Mouse (Mus musculus) lung, embryonic 15.5 days (tissue): ENCODE measurements around the gene 4930438A08Rik. TPM values are rescaled to one million over a fixed set of nuclear protein-coding genes. Genes with fewer than 3 reads are reported as not detected.

Experiments used
- ATAC-seq: fragments of 200-750 bp; cut with Nextera tagmentation; 2 replicates; pipeline ENCODE4 v1.8.0; 2017; ENCODE audit warnings: moderate number of reproducible peaks, borderline replicate concordance; ENCODE audit not compliant: low FRiP score, low TSS enrichment; ENCODE audit errors: extremely low read depth
- H3K27ac ChIP-seq: fragments of 300-500 bp; sonication (generic); 2 replicates; pipeline ENCODE4 v1.5.1; 2015; ENCODE audit warnings: moderate library complexity, mild to moderate bottlenecking, inconsistent platforms
- H3K27me3 ChIP-seq: fragments of 300-500 bp; sonication (generic); 2 replicates; pipeline ENCODE4 v1.6.1; 2015; ENCODE audit warnings: inconsistent platforms
- H3K36me3 ChIP-seq: fragments of 300-500 bp; sonication (generic); 2 replicates; pipeline ENCODE4 v1.6.1; 2015; ENCODE audit warnings: inconsistent platforms
- H3K4me1 ChIP-seq: fragments of 300-500 bp; sonication (generic); 2 replicates; pipeline ENCODE4 v1.6.1; 2015; ENCODE audit warnings: inconsistent platforms
- H3K4me2 ChIP-seq: fragments of 300-500 bp; sonication (generic); 2 replicates; pipeline ENCODE4 v1.6.1; 2015; ENCODE audit warnings: inconsistent platforms, mild to moderate bottlenecking, moderate library complexity
- H3K4me3 ChIP-seq: fragments of 300-500 bp; sonication (generic); 2 replicates; pipeline ENCODE4 v1.5.1; 2015; ENCODE audit warnings: mild to moderate bottlenecking, inconsistent platforms
- H3K9ac ChIP-seq: fragments of 300-500 bp; sonication (generic); 2 replicates; pipeline ENCODE4 v1.6.1; 2015; ENCODE audit warnings: inconsistent platforms
- H3K9me3 ChIP-seq: fragments of 300-500 bp; sonication (generic); 2 replicates; pipeline ENCODE4 v1.6.1; 2016; ENCODE audit warnings: inconsistent platforms
- WGBS: fragments of 180-500 bp; shearing (Covaris S2); methylation state at CpG from one replicate; pipeline ENCODE4 v1.1.7; 2015; 5-methylcytosine and 5-hydroxymethylcytosine counted together
- polyA plus RNA-seq: library from polyadenylated mRNA; unstranded; fragments of >200 nt; fragmentation: Nextera tagmentation; extraction: Ambion mirVana; gene quantifications from 2 replicates; pipeline ENCODE4 v1.2.1, GENCODE M21; 2015

The 4930438A08Rik gene
- polyA plus RNA-seq, 1 experiment from 2014 or later: 0.06 TPM

- Histone ChIP-seq H3K36me3 (peaks cover 20% of the 10 kb centered on the region), H3K9ac (peak within 1 kb of the TSS; percentile 93), H3K27me3 (no peaks in the 10 kb centered on the region), H3K4me2 (peak within 1 kb of the TSS; percentile 91), H3K27ac (peak within 1 kb of the TSS; percentile 70), H3K4me1 (peaks cover 29% of the 10 kb centered on the region), H3K4me3 (peak within 1 kb of the TSS; percentile 87), H3K9me3 (no peaks in the 10 kb centered on the region)
- under 1% methylated on average over 52 of the region's 52 CpGs for WGBS
- peak; percentile 94 for ATAC-seq
Observed at GRCm38 (mm10) chr11:58330276-58331148, 55.9 kb downstream of the 4930438A08Rik start, which contains the start of the genes Zfp672 and Sh3bp5l. Zfp672 (minus strand) TSS chr11:58330339. Sh3bp5l (plus strand) TSS chr11:58330724.

- no peak for ATAC-seq
- no peaks in the 10 kb centered on the region for H3K27me3 ChIP-seq
Observed at GRCm38 (mm10) chr11:58331149-58331495, 56.5 kb downstream of the 4930438A08Rik start.

GRCm38 (mm10) chr11:58331546-58331945 is 56.9 kb downstream of the 4930438A08Rik start:
- Histone ChIP-seq H3K36me3 (peaks cover 27% of the 10 kb centered on the region), H3K27me3 (no peaks in the 10 kb centered on the region), H3K4me2 (peak overlapping the region; percentile 91), H3K9me3 (no peaks in the 10 kb centered on the region), H3K4me3 (peak overlapping the region; percentile 87), H3K4me1 (peaks cover 29% of the 10 kb centered on the region), H3K27ac (no peak overlapping the region), H3K9ac (peak overlapping the region; percentile 66; the same call in 1 of the 2 replicates)
- WGBS: 84% methylated on average over 6 of the region's 6 CpGs
- ATAC-seq: no peak

More at GRCm38 (mm10) chr11:58331149-58331495, 56.5 kb downstream of the 4930438A08Rik start:
- H3K9me3 ChIP-seq: no peaks in the 10 kb centered on the region
- peak overlapping the region; percentile 91 for H3K4me2 ChIP-seq
- 17% methylated on average over 10 of the region's 10 CpGs for WGBS
- H3K4me3 ChIP-seq: peak overlapping the region; percentile 87
- peak overlapping the region; percentile 66 for H3K9ac ChIP-seq
- 0 out of 2 replicates have a peak overlapping the region, but pooled peaks have one; percentile 63 for H3K27ac ChIP-seq
- H3K4me1 ChIP-seq: peaks cover 29% of the 10 kb centered on the region
- peaks cover 23% of the 10 kb centered on the region for H3K36me3 ChIP-seq

- Histone ChIP-seq H3K36me3 (peaks cover 37% of the 10 kb centered on the region), H3K9me3 (no peaks in the 10 kb centered on the region), H3K4me3 (no peak overlapping the region), H3K9ac (no peak overlapping the region), H3K4me1 (peaks cover 18% of the 10 kb centered on the region), H3K27ac (no peak overlapping the region), H3K27me3 (no peaks in the 10 kb centered on the region), H3K4me2 (no peak overlapping the region)
- no peak for ATAC-seq
- 67% methylated on average over 3 of the region's 3 CpGs for WGBS
Observed at GRCm38 (mm10) chr11:58334746-58335145, 60.1 kb downstream of the 4930438A08Rik start.

Other genes starting within 250 kb of the 4930438A08Rik start
- not detected in 2 replicates for gene Gm12248, start 181.7 kb upstream of the 4930438A08Rik start, polyA plus RNA-seq
- gene Cnot8, start 170.6 kb upstream of the 4930438A08Rik start, polyA plus RNA-seq: 89.8 and 96.1 TPM in 2 replicates
- gene Gemin5, start 106.3 kb upstream of the 4930438A08Rik start, polyA plus RNA-seq: 20.2 and 20.9 TPM in 2 replicates
- gene Mrpl22, start 103.1 kb upstream of the 4930438A08Rik start, polyA plus RNA-seq: 109 and 117 TPM in 2 replicates
- gene Igtp, start 75.2 kb upstream of the 4930438A08Rik start, polyA plus RNA-seq: 4.9 and 5.2 TPM in 2 replicates
- gene Irgm2, start 75.2 kb upstream of the 4930438A08Rik start, polyA plus RNA-seq: 2.3 and 2.4 TPM in 2 replicates
- 23.4 and 25.6 TPM in 2 replicates for gene Zfp692, start 32.3 kb downstream of the 4930438A08Rik start, polyA plus RNA-seq
- 29.8 and 32.3 TPM in 2 replicates for gene Zfp672, start 55.5 kb downstream of the 4930438A08Rik start, polyA plus RNA-seq
- 32.3 and 38.3 TPM in 2 replicates for gene Sh3bp5l, start 55.9 kb downstream of the 4930438A08Rik start, polyA plus RNA-seq
- gene Lypd8, start 104.2 kb downstream of the 4930438A08Rik start, polyA plus RNA-seq: 0.40 TPM in 1 of 2 replicates, not detected in the other
- gene 1810065E05Rik, start 146.3 kb downstream of the 4930438A08Rik start, polyA plus RNA-seq: not detected in 2 replicates
- gene Gm12253, start 157.8 kb downstream of the 4930438A08Rik start, polyA plus RNA-seq: not detected in 2 replicates
- gene Lypd9, start 178.1 kb downstream of the 4930438A08Rik start, polyA plus RNA-seq: not detected in 2 replicates
- gene Olfr30, start 187.5 kb downstream of the 4930438A08Rik start, polyA plus RNA-seq: not detected in 2 replicates
- gene Olfr332, start 217.8 kb downstream of the 4930438A08Rik start, polyA plus RNA-seq: not detected in 2 replicates
- gene Olfr331, start 227.8 kb downstream of the 4930438A08Rik start, polyA plus RNA-seq: not detected in 2 replicates